Mouse (Mus musculus): ENCODE results near the gene Gm3573. TPM values are rescaled to one million over a fixed set of nuclear protein-coding genes. Genes with fewer than 3 reads are reported as not detected.
"Not testable (repeated sequence)": the region's sequence is repeated elsewhere in the genome, so short reads cannot be mapped to it uniquely, and the experiment has no call there.

Gm3573 gene
- polyA plus RNA-seq (2012; rRNA removed): not detected in 2 replicates

- not testable (repeated sequence) for DNase-seq (ENCODE audit: low read depth)
Measured at GRCm38 (mm10) chr14:42190691-42191090, at the start of gene Gm3573. Gene Gm3573, minus strand, starts transcription at chr14:42190791.

DNA sequence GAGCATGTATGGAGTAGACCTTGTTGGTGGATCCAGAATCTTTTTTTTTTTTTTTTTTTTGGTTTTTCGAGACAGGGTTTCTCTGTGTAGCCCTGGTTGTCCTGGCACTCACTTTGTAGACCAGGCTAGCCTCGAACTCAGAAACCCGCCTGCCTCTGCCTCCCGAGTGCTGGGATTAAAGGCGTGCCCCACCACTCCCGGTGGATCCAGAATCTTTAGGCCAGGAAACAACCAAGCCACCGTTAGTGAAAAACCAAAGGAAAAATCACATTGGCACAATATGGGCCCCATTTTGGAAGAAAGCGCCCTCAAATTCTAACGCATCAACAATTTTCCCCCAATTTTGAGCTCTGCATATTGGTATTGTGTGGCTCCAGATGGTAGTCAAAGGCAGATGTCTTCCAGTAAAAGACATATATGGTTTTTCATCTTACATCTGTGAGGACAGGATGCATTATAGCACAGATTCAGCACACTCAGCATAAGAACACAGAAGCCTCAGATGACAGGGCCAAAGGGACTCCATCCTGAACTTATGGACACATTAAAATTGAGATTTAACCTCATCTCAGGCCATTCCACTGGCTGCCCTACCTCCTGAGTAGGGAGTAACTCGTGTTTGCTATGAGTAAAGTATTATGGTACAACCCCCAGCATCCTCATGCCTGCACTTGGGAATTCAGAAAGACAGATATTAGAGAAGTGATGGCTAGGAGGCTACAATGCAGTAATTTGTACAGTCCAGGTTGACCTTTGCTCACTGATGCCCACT, 26.4 kb upstream of the Gm3573 start:
- DNase-seq (ENCODE audit: low read depth): not testable (repeated sequence)

GRCm38 (mm10) chr14:42183936-42184335, 6.7 kb downstream of the Gm3573 start:
- not testable (repeated sequence) for DNase-seq (ENCODE audit: low read depth)

- DNase-seq (ENCODE audit: low read depth): not testable (repeated sequence)
Measured at GRCm38 (mm10) chr14:42162522-42162921, 28.1 kb downstream of the Gm3573 start, which contains the start of gene Gm17027. Gene Gm17027, minus strand, starts transcription at chr14:42162622.

Other genes starting within 250 kb of the Gm3573 start
- not detected in 2 replicates for gene 1700024B05Rik, start 246.8 kb downstream of the Gm3573 start, polyA plus RNA-seq (2012; rRNA removed)
- gene Gm6401, start 222.9 kb downstream of the Gm3573 start, polyA plus RNA-seq (2012; rRNA removed): not detected in 2 replicates
- not detected in 2 replicates for gene Gm3543, start 207.5 kb downstream of the Gm3573 start, polyA plus RNA-seq (2012; rRNA removed)
- not detected in 2 replicates for gene Gm7951, start 73.4 kb downstream of the Gm3573 start, polyA plus RNA-seq (2012; rRNA removed)
- not detected in 2 replicates for gene Gm17027, start 28.2 kb downstream of the Gm3573 start, polyA plus RNA-seq (2012; rRNA removed)
- not detected in 2 replicates for gene Gm17026, start 69.3 kb upstream of the Gm3573 start, polyA plus RNA-seq (2012; rRNA removed)
- gene Gm9611, start 106.6 kb upstream of the Gm3573 start, polyA plus RNA-seq (2012; rRNA removed): not detected in 2 replicates
- not detected in 2 replicates for gene Gm7995, start 119.4 kb upstream of the Gm3573 start, polyA plus RNA-seq (2012; rRNA removed)
- gene Gm8005, start 248.9 kb upstream of the Gm3573 start, polyA plus RNA-seq (2012; rRNA removed): not detected in 2 replicates

Measured in gonadal fat pad, adult 2 months (tissue).